Mouse (Mus musculus) right cerebral cortex, adult 2 months (tissue): ENCODE measurements around the gene Mum1.
"Not testable (repeated sequence)": the region's sequence is repeated elsewhere in the genome, so short reads cannot be mapped to it uniquely, and the experiment has no call there.

Source experiments
- DNase-seq, 2 experiments: peaks; one replicate each; pipeline ENCODE4 v3.0.0; 2021 to 2022; ENCODE audit warnings: low spot score in 2 of 2

Mum1 gene

DNA sequence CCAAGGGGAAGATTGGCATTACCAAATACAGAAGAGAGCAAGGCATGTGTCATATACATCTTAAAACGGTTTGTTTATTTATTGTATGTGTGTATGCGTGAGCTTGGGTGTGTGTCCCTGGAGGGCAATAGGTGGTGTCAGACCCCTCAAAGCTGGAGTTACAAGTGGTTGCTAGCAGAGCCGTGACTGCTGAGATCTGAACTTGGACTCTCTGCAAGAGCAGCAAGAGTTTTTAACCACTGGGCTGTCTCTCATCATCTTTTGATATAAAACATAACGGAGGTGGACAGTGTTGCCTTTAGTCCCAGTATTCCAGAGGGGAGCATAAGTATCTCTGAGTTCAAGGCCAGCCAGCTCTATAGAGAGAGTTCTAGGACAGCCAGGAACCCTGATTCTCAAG is 18.0 kb upstream of the Mum1 start:
- DNase-seq: no peak

DNA sequence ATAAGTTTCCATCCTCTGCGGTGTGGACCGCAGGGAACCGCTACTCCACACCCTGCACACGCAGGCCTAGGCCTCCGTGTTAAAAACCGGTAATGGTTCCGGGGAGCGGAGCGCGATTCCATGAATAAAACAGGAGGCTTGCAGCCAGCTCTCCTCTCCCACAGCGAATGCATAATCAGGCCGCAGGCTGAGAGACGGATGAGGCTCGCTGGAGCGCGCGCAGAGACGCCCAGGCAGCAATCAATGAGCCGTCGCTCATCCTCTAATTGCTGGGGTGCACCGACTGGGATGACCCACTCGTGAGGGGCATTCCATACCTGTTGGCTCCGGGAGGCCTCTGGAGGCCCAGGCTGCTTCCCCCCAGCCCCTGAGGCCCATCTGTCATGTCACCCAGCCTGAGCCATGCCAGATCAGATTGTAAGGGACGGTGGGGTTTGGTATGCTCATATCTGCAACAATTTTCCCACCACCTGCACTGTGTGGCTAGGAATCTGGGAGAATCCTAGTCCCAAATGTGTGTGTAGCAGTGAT is 17.3 kb upstream of the Mum1 start:
- peak; percentile 49 to 50 for DNase-seq

DNA sequence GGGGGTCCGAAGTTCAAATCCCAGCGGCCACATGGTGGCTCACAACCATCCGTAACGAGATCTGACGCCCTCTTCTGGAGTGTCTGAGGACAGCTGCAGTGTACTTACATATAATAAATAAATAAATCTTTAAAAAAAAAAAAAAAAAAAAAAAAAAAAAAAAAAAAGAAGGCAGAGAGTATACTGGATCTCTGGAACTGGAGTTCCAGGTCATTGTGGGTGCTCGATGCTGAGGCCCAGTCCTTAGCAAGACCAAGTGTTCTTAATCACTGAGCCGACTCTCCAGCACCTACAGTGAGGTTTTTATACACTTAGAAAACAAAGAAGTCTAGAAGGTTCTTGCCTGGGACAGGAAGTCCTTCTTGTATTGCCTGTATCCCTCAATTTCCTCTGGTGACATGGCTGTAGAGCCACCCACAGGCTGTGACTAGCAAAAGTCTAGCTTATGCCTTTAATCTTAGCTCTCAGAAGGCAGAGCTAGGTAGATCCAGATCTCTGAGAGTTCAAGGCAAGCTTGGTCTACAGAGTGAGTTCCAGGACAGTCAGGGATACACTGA is 14.6 kb upstream of the Mum1 start:
- not testable (repeated sequence) for DNase-seq

DNA sequence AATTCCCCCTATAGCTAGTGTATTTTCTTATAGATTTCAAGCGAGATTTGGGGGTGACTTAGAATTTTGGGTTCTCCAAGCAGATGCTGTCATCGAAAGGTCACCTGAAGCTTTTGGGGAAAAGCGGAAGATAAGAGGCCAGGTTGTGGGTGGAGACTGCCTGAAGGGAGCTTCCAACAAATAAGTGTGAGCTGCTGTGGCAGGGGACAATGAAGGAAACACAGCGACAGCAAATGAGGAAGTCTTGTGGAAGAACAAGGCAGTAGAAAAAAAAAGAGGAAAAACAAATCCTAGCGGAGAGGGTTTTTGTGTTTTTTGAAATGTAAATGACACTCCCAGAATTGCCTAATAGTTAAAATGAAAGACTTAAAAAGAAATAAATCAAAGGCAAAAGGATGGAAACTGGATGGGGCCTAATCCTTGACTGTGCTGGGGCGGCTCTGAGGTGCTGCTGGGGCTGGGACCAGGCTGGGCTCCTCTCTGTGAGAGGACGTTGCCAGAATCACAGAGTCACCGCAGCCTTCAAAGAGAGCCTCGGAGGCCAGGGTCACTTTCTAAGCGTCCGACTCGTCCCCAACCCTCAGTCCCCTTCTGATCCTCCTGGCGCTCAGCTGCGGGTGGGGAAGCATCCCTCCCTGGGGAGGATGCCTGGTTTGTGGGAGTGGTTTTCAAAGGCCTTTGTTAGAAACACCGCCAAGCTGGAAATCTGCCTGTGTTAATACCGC is 11.0 kb upstream of the Mum1 start:
- DNase-seq: no peak

DNA sequence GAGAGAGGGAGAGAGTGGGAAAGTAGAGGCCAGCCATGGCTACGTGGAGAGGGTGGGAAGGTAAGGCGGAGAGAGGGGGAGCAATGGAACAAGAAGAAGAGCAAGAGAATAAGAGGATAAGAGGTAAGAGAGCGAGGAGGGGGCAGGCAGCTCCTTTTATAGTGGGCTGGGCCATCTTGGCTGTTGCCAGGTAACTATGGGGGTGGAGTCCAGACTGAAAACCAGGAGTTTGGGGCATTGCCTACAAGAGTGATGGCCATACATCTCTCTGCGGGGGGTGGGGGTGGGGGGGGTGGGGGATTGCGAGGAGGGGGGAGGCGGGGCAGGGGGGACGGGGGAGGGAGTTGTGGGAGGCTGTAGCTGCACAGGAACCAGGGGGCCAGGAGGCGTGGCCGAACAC is 5.6 kb upstream of the Mum1 start:
- DNase-seq: no peak

DNA sequence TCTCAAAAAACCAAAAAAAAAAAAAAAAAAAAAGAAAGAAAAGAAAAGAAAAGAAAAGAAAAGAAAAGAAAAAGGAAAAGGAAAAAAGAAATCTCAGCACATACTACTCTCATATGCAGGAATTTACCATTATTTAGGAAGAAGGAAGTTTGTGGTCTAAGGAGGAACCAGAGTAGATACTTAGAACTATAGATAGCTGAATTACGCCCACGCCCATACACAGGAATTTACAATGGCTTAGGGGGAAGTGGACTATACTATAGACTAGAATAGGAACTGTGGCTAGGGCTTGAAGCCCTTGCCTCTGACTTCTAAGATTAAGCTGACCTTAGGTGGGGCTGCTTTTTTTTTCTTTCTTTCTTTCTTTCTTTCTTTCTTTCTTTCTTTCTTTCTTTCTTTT is 3.1 kb upstream of the Mum1 start:
- DNase-seq: not testable (repeated sequence)

DNA sequence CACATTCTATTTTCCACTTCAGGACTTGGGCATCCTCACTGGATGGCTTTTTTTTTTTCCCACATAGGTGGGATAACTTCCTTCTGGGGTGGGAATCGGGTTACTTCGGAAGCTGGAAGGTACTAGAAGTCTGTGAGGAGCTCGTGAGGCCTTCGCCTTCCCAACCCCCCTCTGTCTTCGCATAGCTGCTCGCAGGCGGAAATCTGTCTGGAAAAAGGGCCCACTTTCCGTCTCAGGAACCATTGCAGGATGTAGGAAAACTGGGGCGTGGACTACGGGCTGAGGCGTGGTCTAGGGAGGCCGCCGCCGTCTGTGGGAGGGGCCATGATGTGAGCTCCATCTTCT is 191 bp upstream of the Mum1 start:
- no peak for DNase-seq

DNA sequence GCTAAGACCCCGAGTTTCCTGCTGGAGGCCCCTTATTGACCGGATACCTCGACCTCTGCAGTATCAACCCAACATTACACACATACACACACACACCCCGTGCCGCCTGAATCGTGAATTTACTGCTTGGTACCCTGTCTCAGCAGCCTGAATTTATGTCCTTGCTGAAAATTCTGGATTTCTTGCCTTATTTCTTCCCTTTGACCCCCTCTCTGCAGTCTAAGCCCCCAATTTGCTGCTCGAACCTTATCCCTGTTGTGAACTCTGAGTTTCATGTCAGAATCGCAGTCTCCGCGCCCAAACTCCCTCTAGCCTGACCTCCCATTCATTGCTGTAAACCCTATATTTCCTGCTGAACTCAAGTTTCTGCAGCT is 919 bp downstream of the Mum1 start:
- no peak for DNase-seq

DNA sequence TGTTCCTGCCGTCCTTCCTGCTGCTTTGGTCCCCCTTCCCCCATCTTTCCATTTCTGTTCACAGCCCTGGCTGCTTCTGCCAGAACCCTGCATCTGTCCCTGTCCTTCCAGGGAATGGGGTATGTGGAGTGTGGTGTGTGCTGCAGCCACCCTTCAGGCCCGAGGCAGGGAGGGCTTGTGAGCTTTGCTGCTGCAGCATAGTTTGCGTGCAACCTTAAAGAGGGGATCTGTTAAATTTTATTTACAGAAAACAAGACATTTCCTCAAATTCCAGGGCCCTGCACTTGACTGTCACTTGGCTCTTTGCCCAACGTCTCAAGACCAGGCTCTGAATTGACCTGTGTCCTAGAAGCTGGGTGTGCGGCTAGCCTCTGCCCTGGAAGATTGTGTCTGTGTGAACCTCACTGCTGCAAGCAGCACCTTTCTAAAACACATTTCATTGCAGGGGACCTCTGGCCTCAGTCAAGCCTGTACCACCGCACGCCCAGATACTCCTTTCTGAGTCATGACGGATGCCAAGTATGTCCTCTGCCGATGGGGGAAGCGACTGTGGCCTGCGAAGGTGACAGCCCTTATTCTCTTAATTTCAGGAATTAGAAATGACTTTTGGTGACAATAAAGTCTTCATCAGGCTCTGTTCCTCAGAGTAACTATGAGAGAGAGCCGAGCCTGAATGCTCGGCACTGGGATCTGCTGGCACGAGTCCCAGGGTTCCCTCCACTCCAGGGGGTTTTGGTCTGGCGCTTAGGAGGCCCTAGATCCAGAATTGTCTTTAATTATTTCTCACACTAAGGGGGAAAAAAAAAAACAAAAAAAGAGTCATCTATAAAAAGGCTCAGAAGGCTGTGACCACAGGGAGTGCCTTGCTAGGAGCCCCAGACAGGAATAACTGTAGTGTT is 1.9 kb downstream of the Mum1 start:
- no peak for DNase-seq

DNA sequence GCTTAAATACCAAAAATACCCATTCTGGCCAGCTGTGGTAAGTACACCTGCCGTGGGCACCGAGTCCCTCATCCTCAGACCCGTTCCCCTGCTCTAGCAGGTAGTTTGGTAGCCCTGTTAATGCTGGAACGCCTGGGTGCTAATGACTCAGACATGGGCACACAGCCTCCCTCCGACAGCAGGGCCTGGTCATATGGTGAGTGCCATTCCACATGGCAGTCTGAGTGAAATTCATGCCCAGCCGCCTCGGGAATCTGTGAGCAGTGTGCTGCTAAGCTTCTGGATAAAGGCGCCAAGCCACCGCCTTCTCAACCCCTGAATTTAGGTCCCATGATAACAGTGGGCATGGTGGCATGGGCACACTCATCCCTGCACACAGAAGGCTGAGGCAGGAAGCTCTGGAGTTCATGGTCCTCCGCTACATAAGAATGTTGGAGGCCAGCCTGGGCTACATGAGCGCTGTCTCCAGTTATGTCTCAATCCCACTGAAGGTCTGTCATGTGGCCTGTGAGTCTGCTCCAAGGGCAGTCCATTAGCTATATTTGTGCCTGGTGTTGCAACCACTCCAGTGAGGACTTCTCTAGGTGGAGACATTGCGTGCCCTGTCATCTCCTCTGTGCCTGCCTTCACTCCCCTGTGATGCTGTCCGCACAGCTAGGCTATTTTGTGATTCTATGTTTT is 10.1 kb downstream of the Mum1 start:
- no peak for DNase-seq

DNA sequence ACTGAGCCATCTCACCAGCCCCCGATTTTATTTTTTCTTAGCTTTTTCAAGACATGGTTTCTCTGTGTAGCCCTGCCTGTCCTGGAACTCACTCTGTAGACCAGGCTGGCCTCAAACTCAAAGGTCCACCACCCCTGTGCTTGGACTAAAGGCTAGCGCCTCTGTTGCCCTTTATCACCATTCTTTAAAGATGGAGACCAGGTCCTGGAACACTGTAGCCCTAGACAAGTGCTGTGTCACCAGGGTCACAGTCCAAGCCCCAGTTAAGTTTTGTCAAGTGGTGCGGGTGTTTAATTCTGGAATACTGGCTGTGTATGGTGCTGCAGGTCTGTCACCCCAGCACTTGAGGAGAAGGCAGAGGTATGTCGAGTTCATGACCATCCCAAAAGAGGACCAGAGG is 10.8 kb downstream of the Mum1 start:
- DNase-seq: no peak

DNA sequence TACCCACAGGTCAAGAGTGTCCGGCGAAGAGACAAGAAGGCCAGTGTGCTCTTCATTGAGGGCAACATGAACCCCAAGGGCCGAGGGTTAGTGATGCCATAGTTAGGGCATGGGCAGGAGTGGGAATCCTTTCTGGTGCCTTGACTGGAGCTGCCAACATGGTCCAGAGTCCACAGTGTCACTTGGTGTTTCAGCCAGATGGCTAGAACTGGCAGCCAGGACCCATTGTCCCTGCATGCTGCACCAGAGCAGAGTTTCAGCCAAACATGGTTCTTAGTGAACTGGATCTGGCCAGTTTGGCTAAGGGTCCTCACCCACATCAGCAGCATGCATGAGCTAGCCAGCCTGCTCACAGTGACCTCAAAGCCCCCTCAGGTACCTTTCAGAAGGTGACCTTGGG is 12.1 kb downstream of the Mum1 start:
- DNase-seq: no peak

DNA sequence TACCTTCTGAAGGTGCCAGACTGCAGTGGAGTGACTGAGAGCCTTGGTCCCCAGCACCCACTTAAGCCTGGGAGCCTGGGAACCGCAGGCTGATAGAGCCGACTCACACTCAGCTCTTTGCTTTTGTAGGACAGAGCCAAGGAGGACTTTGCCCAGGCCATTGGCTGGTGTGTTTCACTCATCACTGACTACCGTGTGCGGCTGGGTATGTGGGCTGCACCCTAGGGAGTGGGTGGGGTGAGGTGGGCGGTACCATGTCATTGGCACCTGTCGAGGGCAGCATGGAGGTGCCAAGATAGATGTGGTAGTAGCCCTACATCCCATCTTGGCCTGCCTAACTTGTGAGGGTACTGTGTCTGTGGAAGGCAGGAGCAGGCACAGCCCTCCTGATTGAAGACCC is 13.6 kb downstream of the Mum1 start:
- DNase-seq: no peak

DNA sequence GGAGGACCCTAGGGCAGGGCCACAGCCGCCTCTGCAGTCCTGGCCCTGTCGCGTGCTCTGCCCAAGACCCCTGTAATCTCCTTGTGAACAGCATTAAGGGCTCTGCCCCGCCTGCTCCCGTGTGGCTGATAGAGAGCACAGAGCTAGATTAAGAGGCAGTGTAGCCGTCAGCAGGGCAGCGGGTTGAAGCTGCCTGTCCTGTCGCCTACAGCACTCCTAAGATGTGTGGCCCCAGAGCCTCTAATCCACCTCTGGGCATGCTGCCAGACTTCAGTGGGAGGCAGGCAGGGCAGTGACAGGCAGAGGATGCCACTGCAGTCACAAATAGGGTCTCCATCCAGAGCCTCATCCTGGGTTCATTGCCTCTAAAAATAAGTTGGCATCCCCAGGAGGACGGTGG is 15.9 kb downstream of the Mum1 start:
- DNase-seq: no peak

DNA sequence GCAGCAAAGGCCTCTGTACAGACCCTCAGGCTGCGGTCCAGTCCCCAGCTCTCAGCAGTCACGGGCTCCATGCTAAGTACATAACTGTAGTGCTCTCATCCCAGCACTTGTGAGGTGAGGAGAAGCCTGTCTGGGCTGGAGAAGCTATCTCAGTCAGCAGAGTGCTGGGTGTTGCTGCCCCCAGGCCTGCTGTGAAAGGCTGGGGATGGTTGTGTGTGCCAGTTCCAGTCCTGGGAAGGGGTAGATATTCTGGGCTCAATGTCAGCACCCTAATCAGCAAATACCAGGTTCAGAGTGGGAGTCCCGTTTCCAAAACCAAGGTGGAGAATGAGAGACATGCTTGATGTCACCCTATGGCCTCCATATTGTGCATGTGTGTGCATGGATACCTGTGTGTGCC is 16.4 kb downstream of the Mum1 start:
- DNase-seq: no peak

DNA sequence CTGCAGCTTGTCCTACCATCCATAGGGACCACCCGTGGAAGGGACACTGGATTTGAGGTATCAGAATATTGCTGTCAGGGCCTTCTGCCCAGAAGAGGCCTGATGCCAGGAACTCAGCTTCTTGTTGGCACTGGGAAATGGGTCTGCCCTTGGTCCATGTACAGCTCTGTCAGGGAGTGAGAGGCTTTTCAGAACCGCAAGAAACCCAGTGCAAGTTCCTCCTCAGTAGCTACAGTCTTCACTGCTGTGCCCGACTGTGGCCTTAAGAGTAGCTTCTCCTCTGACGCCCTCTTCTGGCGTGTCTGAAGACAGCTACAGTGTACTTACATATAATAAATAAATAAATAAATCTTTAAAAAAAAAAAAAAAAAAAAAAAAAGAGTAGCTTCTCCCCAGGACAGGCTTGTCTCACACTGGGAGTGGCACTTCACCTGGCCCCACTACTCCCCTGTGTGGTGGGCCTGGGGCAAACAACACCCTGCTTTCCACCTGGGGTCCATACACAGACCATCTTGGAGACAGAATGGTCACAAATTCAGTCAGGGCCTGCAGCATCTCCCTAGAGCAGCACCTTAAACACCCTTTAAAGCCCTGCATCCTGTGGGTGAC is 18.7 kb downstream of the Mum1 start:
- DNase-seq: peak in 1 of 2 experiments; percentile 26

DNA sequence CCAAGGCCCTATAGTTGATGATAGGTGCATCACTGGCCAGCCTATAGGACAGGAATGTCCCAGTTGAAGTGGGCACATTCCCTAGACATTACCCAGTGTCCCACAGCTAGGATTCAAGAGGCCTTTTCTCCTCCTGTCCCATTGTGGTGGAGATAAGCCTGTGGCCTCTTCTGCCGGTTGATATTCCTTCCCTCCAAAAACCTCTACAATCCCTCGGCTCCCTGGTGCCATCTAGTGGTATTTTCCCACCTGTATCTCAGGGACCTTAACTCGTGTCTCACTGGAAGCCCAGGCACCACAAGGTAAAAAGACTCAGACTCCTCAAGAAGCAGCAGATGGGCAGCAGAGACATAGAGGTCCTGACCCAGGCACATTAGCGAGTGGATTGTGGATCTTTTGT is 19.4 kb downstream of the Mum1 start:
- DNase-seq: peak; percentile 81 to 93

DNA sequence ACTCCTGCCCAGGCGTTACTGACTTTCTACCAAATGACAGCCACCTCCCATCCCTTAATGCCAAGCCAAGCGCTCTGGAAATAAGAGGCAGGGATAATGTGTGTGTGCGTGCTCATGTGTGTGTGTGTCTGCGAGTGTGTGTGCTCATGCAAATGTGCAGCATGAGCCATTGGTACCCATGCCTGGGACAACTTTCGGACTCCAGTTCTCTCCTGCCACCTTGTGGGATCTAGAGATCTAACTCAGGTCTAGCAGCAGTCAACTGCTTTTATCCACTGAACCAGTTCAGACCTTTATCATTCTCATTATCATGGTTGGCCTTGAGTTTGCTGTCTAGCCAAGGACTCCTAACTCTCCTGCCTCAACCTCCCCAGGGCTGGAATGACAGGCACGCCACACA is 21.6 kb downstream of the Mum1 start:
- DNase-seq: no peak

DNA sequence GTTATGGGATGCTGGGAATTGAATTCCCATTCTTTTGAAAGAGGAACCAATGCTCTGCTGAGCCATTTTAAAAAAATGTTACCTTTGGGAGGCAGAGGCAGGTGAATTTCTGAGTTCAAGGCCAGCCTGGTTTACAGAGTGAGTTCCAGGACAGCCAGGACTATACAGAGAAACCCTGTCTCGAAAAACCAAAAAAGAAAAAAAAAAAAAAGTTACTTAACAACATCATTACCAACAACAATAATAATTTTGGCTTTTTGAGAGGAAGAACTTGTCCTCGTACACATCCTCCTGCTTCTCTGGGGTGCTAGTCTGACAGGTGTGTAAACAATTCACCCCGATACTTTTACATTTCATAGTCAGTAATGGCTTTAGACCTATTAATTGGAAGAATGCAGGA is 22.2 kb downstream of the Mum1 start:
- DNase-seq: not testable (repeated sequence)

DNA sequence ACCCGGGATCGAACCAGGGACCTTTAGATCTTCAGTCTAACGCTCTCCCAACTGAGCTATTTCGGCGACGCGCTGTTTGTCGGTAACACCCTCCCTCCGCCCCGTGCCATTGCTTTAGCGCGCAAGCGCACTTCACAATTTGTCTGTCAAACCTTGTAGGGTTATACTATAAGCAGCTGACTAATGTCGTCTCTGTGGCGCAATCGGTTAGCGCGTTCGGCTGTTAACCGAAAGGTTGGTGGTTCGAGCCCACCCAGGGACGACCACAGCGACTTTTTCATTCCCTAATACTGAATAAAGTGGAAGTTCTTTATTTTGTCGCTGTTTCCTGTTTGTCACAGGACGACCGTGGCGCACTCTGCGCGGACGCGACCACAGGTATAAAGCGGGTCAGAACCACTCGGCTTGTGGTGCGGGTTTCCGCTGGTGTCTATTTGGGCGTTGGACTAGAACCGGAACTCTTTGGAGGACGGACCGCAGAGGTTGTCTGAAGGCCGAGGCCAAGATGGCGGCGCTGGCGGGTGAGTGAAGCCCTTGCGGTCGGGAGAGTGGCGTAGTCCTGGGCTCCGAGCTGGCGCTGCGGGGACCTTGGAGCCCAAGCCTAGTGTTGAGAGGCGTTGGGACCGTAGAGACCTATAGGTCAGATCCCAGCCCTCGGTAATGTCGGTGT is 22.9 kb downstream of the Mum1 start, which contains the start of gene Ndufs7:
Ndufs7 (plus strand) TSS at position 151 of the 670 bp plus-strand sequence.
- peak; percentile 97 to 98 for DNase-seq

DNA sequence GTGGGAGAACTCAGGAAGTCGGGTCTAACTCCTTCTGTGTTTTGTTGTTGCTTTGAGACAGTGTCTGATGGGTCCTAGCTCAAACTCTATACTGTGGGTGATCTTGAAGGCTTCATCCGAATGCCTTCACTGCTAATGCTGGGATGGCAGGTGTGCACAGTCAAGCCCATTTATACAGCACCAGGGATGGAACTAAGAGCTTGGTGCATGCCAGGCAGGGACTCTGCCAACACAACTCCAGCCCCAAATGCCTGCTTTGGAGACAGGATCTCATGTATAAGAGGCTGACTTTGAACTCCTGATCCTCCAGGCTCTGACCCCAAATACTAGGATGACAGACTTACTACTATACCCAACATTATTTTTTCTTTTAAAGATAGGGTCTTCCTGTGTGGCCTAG is 23.8 kb downstream of the Mum1 start:
- no peak for DNase-seq
